Mouse (Mus musculus): ENCODE data around the gene Serpinb3a. TPM values are rescaled to one million over a fixed set of nuclear protein-coding genes. Genes with fewer than 3 reads are reported as not detected.

Gene Serpinb3a
- not detected in 2 replicates for polyA plus RNA-seq (2012; rRNA removed; ENCODE audit: low replicate concordance)

DNA sequence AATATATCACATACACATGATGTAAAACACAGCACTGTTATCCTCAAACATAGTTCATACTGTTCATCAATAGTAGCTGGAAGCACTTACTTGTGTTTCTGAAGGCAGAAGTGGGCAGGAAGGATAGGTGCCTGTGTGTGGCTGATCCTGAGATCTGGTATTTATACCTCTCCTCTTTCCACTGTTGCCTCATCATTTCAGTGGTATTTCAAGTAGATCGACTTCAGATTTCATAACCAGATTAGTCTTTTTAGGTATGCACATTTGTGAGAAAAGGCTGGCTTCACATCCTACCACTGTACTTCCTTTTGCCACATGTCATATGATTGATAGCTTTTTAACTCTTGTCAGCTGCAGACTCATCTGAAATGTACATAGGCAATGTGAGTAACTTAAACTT is at the start of gene Serpinb3a:
TSS of gene Serpinb3a (minus strand) at position 101 of the 400 bp plus-strand sequence.

DNA sequence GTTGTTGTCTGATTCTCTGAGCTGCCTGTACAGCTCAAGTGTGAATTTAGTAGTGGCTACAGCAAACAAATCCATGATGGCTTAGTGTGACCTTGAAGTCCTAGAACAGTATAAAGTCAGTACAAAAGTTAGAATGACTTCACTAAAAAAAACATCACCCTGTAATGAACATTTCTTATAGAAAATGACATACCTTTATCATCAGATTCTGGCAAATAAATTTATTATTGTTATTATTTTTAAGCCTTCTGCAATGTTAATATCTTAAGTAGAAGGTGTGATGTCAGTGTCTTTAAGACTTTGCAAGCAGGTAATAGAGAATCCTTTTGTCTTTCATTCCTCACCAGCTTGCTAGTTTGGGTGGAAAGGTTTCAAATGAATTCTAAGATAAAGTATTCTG is 31.3 kb upstream of the Serpinb3a start, which contains the start of gene Serpinb3d:
TSS of gene Serpinb3d (minus strand) at position 101 of the 400 bp plus-strand sequence.

Other genes with a start within 250 kb of the Serpinb3a start
- 0.21 TPM in 1 of 2 replicates, not detected in the other for gene Serpinb5, start 191.1 kb downstream of the Serpinb3a start, polyA plus RNA-seq (2012; rRNA removed; ENCODE audit: low replicate concordance)
- gene Serpinb12, start 117.9 kb downstream of the Serpinb3a start, polyA plus RNA-seq (2012; rRNA removed; ENCODE audit: low replicate concordance), result not detected in 2 replicates
- not detected in 2 replicates for gene Serpinb13, start 71.3 kb downstream of the Serpinb3a start, polyA plus RNA-seq (2012; rRNA removed; ENCODE audit: low replicate concordance)
- gene Serpinb3d, start 31.2 kb upstream of the Serpinb3a start, polyA plus RNA-seq (2012; rRNA removed; ENCODE audit: low replicate concordance), result not detected in 2 replicates
- gene Serpinb3b, start 226.1 kb upstream of the Serpinb3a start, polyA plus RNA-seq (2012; rRNA removed; ENCODE audit: low replicate concordance), result not detected in 2 replicates
- not detected in 2 replicates for gene Serpinb3c, start 226.1 kb upstream of the Serpinb3a start, polyA plus RNA-seq (2012; rRNA removed; ENCODE audit: low replicate concordance)

Measured in subcutaneous adipose tissue, adult 2 months (tissue).